19 mouse cellular contexts compared by ENCODE assay signal in genomic region chr10:122560001-122560695, GRCm38 (mm10).
"Had no signal": no experiment of that assay in that cellular context is flagged by ENCODE, and none has a peak within 500 bp of the region (broad histone marks: within the 10 kb centered on the region; RNA-seq: fewer than 3 reads in every experiment).

No protein-coding gene starts in this region.

- H3K27ac ChIP-seq: layer of hippocampus, adult 2 months; liver, embryonic 14.5 days; macrophage; midbrain, embryonic 13.5 days; stomach, postnatal 0 days had no signal

- H3K4me3 ChIP-seq: layer of hippocampus, adult 2 months; midbrain, embryonic 13.5 days had no signal

- H3K9ac ChIP-seq: liver, embryonic 14.5 days; liver, postnatal 0 days; lung, embryonic 14.5 days; midbrain, embryonic 13.5 days had no signal

- H3K27me3 ChIP-seq: midbrain, embryonic 13.5 days had no signal

- H3K9me3 ChIP-seq: midbrain, embryonic 13.5 days had no signal

- ATAC-seq: liver, postnatal 0 days; lung, postnatal 0 days; midbrain, embryonic 13.5 days; midbrain, embryonic 16.5 days had no signal

- DNase-seq: kidney, adult 18-20 months; kidney, adult 9 months; kidney, postnatal 14 days; kidney, postnatal 4 days; layer of hippocampus, adult 9-11 months; liver, postnatal 0 days; lung, embryonic 14.5 days; retina, postnatal 1 day; right cerebral cortex, postnatal 25 days; thymus, adult 2 months; thymus, postnatal 14 days; thymus, postnatal 4 days had no signal

- H3K36me3 ChIP-seq: midbrain, embryonic 13.5 days had no signal

- H3K4me2 ChIP-seq: lung, embryonic 14.5 days; midbrain, embryonic 13.5 days had no signal
